Mouse (Mus musculus): ENCODE data around the gene Ces2f. TPM values are rescaled to one million over a fixed set of nuclear protein-coding genes. Genes with fewer than 3 reads are reported as not detected.

Ces2f gene
- 0.02 and 0.03 TPM in 2 replicates for polyA plus RNA-seq (2012; rRNA removed)

GRCm38 (mm10) chr8:104947056-104947455 lies at the start of gene Ces2f:
TSS of gene Ces2f (plus strand) at chr8:104947356.

GRCm38 (mm10) chr8:104925972-104926596 lies 21.1 kb upstream of the Ces2f start, which contains the start of gene Ces2e:
TSS of gene Ces2e (plus strand) at chr8:104926260.

GRCm38 (mm10) chr8:104961537-104961961 lies 14.4 kb downstream of the Ces2f start, which contains the start of gene Ces2g:
TSS of gene Ces2g (plus strand) at chr8:104961718.

GRCm38 (mm10) chr8:105000586-105000985 lies 53.4 kb downstream of the Ces2f start, which contains the start of gene Ces2h:
TSS of gene Ces2h (plus strand) at chr8:105000853.

Other genes with a start within 250 kb of the Ces2f start
- gene Ces2a, start 213.4 kb upstream of the Ces2f start, polyA plus RNA-seq (2012; rRNA removed): 101 and 104 TPM in 2 replicates
- gene Ces2b, start 115.8 kb upstream of the Ces2f start, polyA plus RNA-seq (2012; rRNA removed): 0.57 and 0.66 TPM in 2 replicates
- 1.4 and 1.5 TPM in 2 replicates for gene Ces2c, start 100.3 kb upstream of the Ces2f start, polyA plus RNA-seq (2012; rRNA removed)
- gene Ces2e, start 21.1 kb upstream of the Ces2f start, polyA plus RNA-seq (2012; rRNA removed): 12.9 and 19.2 TPM in 2 replicates
- 17.7 TPM in 2 replicates for gene Ces2g, start 14.4 kb downstream of the Ces2f start, polyA plus RNA-seq (2012; rRNA removed)
- gene Ces2h, start 53.5 kb downstream of the Ces2f start, polyA plus RNA-seq (2012; rRNA removed): 0.06 and 0.07 TPM in 2 replicates
- 30.4 and 58.8 TPM in 2 replicates for gene Ces3a, start 101.2 kb downstream of the Ces2f start, polyA plus RNA-seq (2012; rRNA removed)
- 0.06 and 0.16 TPM in 2 replicates for gene Ces3b, start 136.4 kb downstream of the Ces2f start, polyA plus RNA-seq (2012; rRNA removed)
- 0.14 and 0.16 TPM in 2 replicates for gene Ces4a, start 184.4 kb downstream of the Ces2f start, polyA plus RNA-seq (2012; rRNA removed)
- 7.7 and 8.9 TPM in 2 replicates for gene Cbfb, start 223.3 kb downstream of the Ces2f start, polyA plus RNA-seq (2012; rRNA removed)

Data from liver, embryonic 18 days (tissue).